Mouse (Mus musculus) kidney, adult 2 months (tissue): ENCODE data around the gene Klhl12. TPM values are rescaled to one million over a fixed set of nuclear protein-coding genes. Genes with fewer than 3 reads are reported as not detected.
A peak's percentile ranks its signal among the peaks of the same experiment; 100 is the strongest.

ENCODE experiments used
- DNase-seq: peaks from one replicate; pipeline ENCODE4 v3.0.0; 2021
- H3K27ac ChIP-seq: fragments of 200-500 bp; 2 replicates; pipeline ENCODE4 v1.5.1; 2012; ENCODE audit warnings: low read depth, low read length, control low read depth, inconsistent platforms; ENCODE audit not compliant: insufficient read depth
- H3K27me3 ChIP-seq: fragments of 200-500 bp; replicated peaks from 2 replicates; pipeline ENCODE4 v1.6.1; 2012; ENCODE audit warnings: mild to moderate bottlenecking, moderate library complexity, low read length, inconsistent platforms; ENCODE audit not compliant: control insufficient read depth, insufficient read depth
- H3K36me3 ChIP-seq: fragments of 200-500 bp; 2 replicates; pipeline ENCODE4 v1.6.1; 2012; ENCODE audit warnings: mild to moderate bottlenecking, moderate library complexity, low read length, inconsistent platforms; ENCODE audit not compliant: control insufficient read depth, insufficient read depth
- H3K4me1 ChIP-seq: fragments of 200-500 bp; 2 replicates; pipeline ENCODE4 v1.6.1; 2011; ENCODE audit warnings: low read length; ENCODE audit not compliant: control insufficient read depth, insufficient read depth
- H3K4me3 ChIP-seq: fragments of 200-500 bp; 2 replicates; pipeline ENCODE4 v1.5.1; 2011; ENCODE audit warnings: mild to moderate bottlenecking, low read depth, low read length, control low read depth; ENCODE audit not compliant: insufficient read depth
- CTCF ChIP-seq: fragments of 200-500 bp; conservative IDR thresholded peaks from 2 replicates; pipeline ENCODE4 v1.5.1; 2011; ENCODE audit warnings: low read depth, mild to moderate bottlenecking, control low read depth, low read length, moderate library complexity, mixed read lengths; ENCODE audit not compliant: insufficient read depth, insufficient read length
- POLR2A ChIP-seq: fragments of 200-500 bp; IDR thresholded peaks from one replicate; pipeline ENCODE4 v1.6.1; 2011; ENCODE audit warnings: low read depth, low read length, control low read depth
- WGBS: fragments of 180-500 bp; shearing (Covaris S2); methylation state at CpG from one replicate; pipeline ENCODE4 v1.1.7; 2018; 5-methylcytosine and 5-hydroxymethylcytosine counted together
- polyA plus RNA-seq: library from polyadenylated mRNA; depleted of rRNA; stranded (reverse); fragments of >200 nt; gene quantifications from 2 replicates; pipeline ENCODE4 v1.2.3, GENCODE M21; 2012; rRNA removed

Klhl12 gene
- 8.1 and 9.6 TPM in 2 replicates for polyA plus RNA-seq

GRCm38 (mm10) chr1:134454904-134455824 is at the start of gene Klhl12:
TSS of gene Klhl12 (plus strand) at chr1:134455531.
- peaks cover 7% of the 10 kb centered on the region; the same call in 1 of the 2 replicates for H3K4me1 ChIP-seq
- H3K27ac ChIP-seq = peak within 1 kb of the TSS; percentile 12; the same call in 1 of the 2 replicates
- DNase-seq = peak; percentile 98
- no peaks in the 10 kb centered on the region for H3K27me3 ChIP-seq
- H3K36me3 ChIP-seq = no peaks in the 10 kb centered on the region
- under 1% methylated on average over 61 of the region's 61 CpGs for WGBS
- peak within 1 kb of the TSS; percentile 90 for H3K4me3 ChIP-seq
- TF ChIP-seq CTCF (no peak), POLR2A (peak; percentile 16)

GRCm38 (mm10) chr1:134406414-134406771 is 48.9 kb upstream of the Klhl12 start:
- Histone ChIP-seq H3K27ac (peak overlapping the region; percentile 34; the same call in 1 of the 2 replicates), H3K4me1 (peaks cover 5% of the 10 kb centered on the region; the same call in 1 of the 2 replicates), H3K36me3 (no peaks in the 10 kb centered on the region), H3K27me3 (no peaks in the 10 kb centered on the region), H3K4me3 (peak overlapping the region; percentile 62)
- 37% methylated on average over 8 of the region's 8 CpGs for WGBS
- TF ChIP-seq POLR2A (no peak), CTCF (no peak)
- DNase-seq = no peak

GRCm38 (mm10) chr1:134408080-134408479 is 47.3 kb upstream of the Klhl12 start:
- TF ChIP-seq POLR2A (no peak), CTCF (no peak)
- H3K4me3 ChIP-seq = no peak overlapping the region
- no peak overlapping the region for H3K27ac ChIP-seq
- DNase-seq = peak; percentile 76
- 59% methylated on average over 8 of the region's 8 CpGs for WGBS
- H3K36me3 ChIP-seq = no peaks in the 10 kb centered on the region
- H3K4me1 ChIP-seq = peaks cover 5% of the 10 kb centered on the region; the same call in 1 of the 2 replicates
- H3K27me3 ChIP-seq = no peaks in the 10 kb centered on the region

- Histone ChIP-seq H3K36me3 (no peaks in the 10 kb centered on the region), H3K4me3 (no peak overlapping the region), H3K27ac (no peak overlapping the region), H3K27me3 (no peaks in the 10 kb centered on the region), H3K4me1 (peaks cover 7% of the 10 kb centered on the region; the same call in 1 of the 2 replicates)
- no peak for DNase-seq
- TF ChIP-seq POLR2A = no peak
- TF ChIP-seq CTCF = no peak
- 86% methylated on average over 9 of the region's 9 CpGs for WGBS
These were observed 43.4 kb upstream of the Klhl12 start for GRCm38 (mm10) chr1:134411706-134412629.

GRCm38 (mm10) chr1:134414038-134414437 is 41.3 kb upstream of the Klhl12 start:
- Histone ChIP-seq H3K4me3 (no peak overlapping the region), H3K27me3 (no peaks in the 10 kb centered on the region), H3K27ac (peak overlapping the region; percentile 83), H3K4me1 (peaks cover 21% of the 10 kb centered on the region; the same call in 1 of the 2 replicates), H3K36me3 (no peaks in the 10 kb centered on the region)
- DNase-seq = peak; percentile 77
- TF ChIP-seq CTCF (no peak), POLR2A (no peak)
- 32% methylated on average over 2 of the region's 2 CpGs for WGBS

- Histone ChIP-seq H3K4me1 (peaks cover 26% of the 10 kb centered on the region), H3K27ac (peak overlapping the region; percentile 83), H3K36me3 (no peaks in the 10 kb centered on the region), H3K4me3 (peak overlapping the region; percentile 11; the same call in 1 of the 2 replicates), H3K27me3 (no peaks in the 10 kb centered on the region)
- DNase-seq = peak; percentile 5
- TF ChIP-seq CTCF (peak; percentile 32; the same call in 1 of the 2 replicates), POLR2A (no peak)
- 13% methylated on average over 11 of the region's 11 CpGs for WGBS
These were observed 40.7 kb upstream of the Klhl12 start for GRCm38 (mm10) chr1:134414501-134415167.
